20 mouse cellular contexts compared by ENCODE assay signal in the genomic region with DNA sequence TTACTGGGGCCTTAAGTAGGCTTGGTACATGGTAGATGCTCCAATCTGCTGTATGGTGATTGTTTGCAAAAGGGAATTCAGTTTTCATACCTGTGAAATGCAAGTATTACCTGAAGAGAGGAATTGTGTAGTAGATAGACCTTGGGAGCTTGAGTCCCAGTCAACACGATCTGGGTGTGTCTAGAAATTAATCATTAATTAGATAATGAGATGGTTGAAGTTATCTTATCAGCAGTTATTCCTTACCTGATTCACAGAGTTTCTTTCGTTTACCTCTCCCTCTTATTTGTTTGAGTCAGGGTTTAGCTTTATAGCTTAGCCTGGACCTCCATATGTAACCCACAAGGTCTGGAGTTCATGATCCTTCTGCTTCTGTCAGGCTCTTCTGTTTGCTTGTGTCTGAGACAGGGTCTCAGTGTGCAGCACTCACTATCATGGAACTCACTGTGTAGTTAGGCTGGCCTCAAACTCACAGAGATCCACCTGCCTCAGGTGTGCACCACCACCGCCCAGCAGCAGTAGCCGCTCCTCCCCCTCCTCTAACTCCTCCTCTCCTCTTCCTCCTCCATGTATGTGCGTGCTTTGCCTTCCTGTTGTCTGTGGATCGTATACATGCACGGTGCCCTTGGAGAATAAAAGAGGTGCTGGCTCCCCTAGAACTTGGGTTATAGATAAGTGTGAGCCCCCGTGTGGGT. TPM values are rescaled to one million over a fixed set of nuclear protein-coding genes. Genes with fewer than 3 reads are reported as not detected.
DNase-seq lines count a peak whose midpoint lies in the region; ATAC-seq and TF ChIP-seq lines count a peak whose summit lies in the region.
"Had no signal": no experiment of that assay in that cellular context is flagged by ENCODE, and none has a peak within 500 bp of the region (broad histone marks: within the 10 kb centered on the region; RNA-seq: fewer than 3 reads in every experiment).

No protein-coding gene starts in this region.

- H3K9me3 ChIP-seq in liver, embryonic 12.5 days (replicated peaks): no peaks in the 10 kb centered on the region
- no peaks in the 10 kb centered on the region for H3K9me3 ChIP-seq in stomach, embryonic 16.5 days (replicated peaks; ENCODE audit: control insufficient read depth, low read length)
- H3K9me3 ChIP-seq: embryonic facial prominence, embryonic 10.5 days; forebrain, embryonic 15.5 days; heart, embryonic 15.5 days; hindbrain, embryonic 13.5 days had no signal

- peaks cover 82% of the 10 kb centered on the region for H3K36me3 ChIP-seq in liver, embryonic 12.5 days
- peaks cover 22% of the 10 kb centered on the region; the same call in 1 of the 2 replicates for H3K36me3 ChIP-seq in stomach, embryonic 16.5 days (ENCODE audit: control insufficient read depth, insufficient read depth, low read length)

- no peak overlapping the region for H3K9ac ChIP-seq in liver, embryonic 12.5 days
- H3K9ac ChIP-seq in stomach, embryonic 16.5 days (ENCODE audit: low read length): no peak overlapping the region
- H3K9ac ChIP-seq: forebrain, embryonic 15.5 days; heart, embryonic 15.5 days; hindbrain, embryonic 13.5 days had no signal

- H3K4me3 ChIP-seq in liver, embryonic 12.5 days: no peak overlapping the region
- no peak overlapping the region for H3K4me3 ChIP-seq in stomach, embryonic 16.5 days (replicated peaks; ENCODE audit: low read length)
- no peak overlapping the region for H3K4me3 ChIP-seq in cerebellum, adult 2 months (replicated peaks; ENCODE audit: insufficient read depth, low read depth, low read length)
- H3K4me3 ChIP-seq: embryonic facial prominence, embryonic 10.5 days; forebrain, embryonic 15.5 days; heart, adult 2 months; heart, embryonic 15.5 days; hindbrain, embryonic 13.5 days had no signal

- 87% methylated on average over 8 of the region's 8 CpGs for WGBS in liver, embryonic 12.5 days (ENCODE audit: insufficient replicate concordance)
- 85% methylated on average over 8 of the region's 8 CpGs for WGBS in stomach, embryonic 16.5 days
- 96% methylated on average over 8 of the region's 8 CpGs for WGBS in cerebellum, adult 2 months

- no peaks in the 10 kb centered on the region for H3K4me1 ChIP-seq in liver, embryonic 12.5 days
- 0 out of 2 replicates have a peak, but pooled peaks cover 2% of the 10 kb centered on the region for H3K4me1 ChIP-seq in stomach, embryonic 16.5 days (ENCODE audit: control insufficient read depth, insufficient read depth, low read length)
- no peaks in the 10 kb centered on the region for H3K4me1 ChIP-seq in cerebellum, adult 2 months (ENCODE audit: control insufficient read depth, insufficient read depth, low read length)
- H3K4me1 ChIP-seq: embryonic facial prominence, embryonic 10.5 days; forebrain, embryonic 15.5 days; heart, embryonic 15.5 days; hindbrain, embryonic 13.5 days had no signal

- no peak for TF ChIP-seq POLR2A in cerebellum, adult 2 months (IDR thresholded peaks at IDR 0.05; ENCODE audit: borderline replicate concordance, insufficient read depth, low read length)

- no peak for DNase-seq in liver
- DNase-seq in cerebellum, adult 2 months: no peak
- no peak for DNase-seq in natural killer cell, adult 2 months (ENCODE audit: low spot score in 2 of 2)
- DNase-seq: adrenal gland, adult 2 months; adrenal gland, postnatal 25 days; cerebellum, adult 18-20 months; cerebellum, postnatal 10 days; heart, adult 2 months; heart, postnatal 14 days had no signal

- no peak overlapping the region for H3K4me2 ChIP-seq in liver, embryonic 12.5 days
- no peak overlapping the region for H3K4me2 ChIP-seq in stomach, embryonic 16.5 days (ENCODE audit: low read depth, low read length)
- H3K4me2 ChIP-seq: forebrain, embryonic 15.5 days; heart, embryonic 11.5 days; heart, embryonic 15.5 days; hindbrain, embryonic 13.5 days had no signal

- H3K27ac ChIP-seq in liver, embryonic 12.5 days: no peak overlapping the region
- 0 out of 2 replicates have a peak overlapping the region, but pooled peaks have one; percentile 6 for H3K27ac ChIP-seq in stomach, embryonic 16.5 days (ENCODE audit: low read length)
- no peak overlapping the region for H3K27ac ChIP-seq in cerebellum, adult 2 months (ENCODE audit: insufficient read depth, low read length)
- H3K27ac ChIP-seq: embryonic facial prominence, embryonic 10.5 days; forebrain, embryonic 15.5 days; heart, adult 2 months; heart, embryonic 15.5 days; hindbrain, embryonic 13.5 days had no signal

- H3K27me3 ChIP-seq in liver, embryonic 12.5 days (replicated peaks): no peaks in the 10 kb centered on the region
- no peaks in the 10 kb centered on the region for H3K27me3 ChIP-seq in stomach, embryonic 16.5 days (ENCODE audit: control insufficient read depth, insufficient read depth, low read length)
- no peaks in the 10 kb centered on the region for H3K27me3 ChIP-seq in cerebellum, adult 2 months (ENCODE audit: control insufficient read depth, insufficient read depth, low read length)
- H3K27me3 ChIP-seq: CH12.LX; forebrain, embryonic 15.5 days; heart, embryonic 15.5 days; hindbrain, embryonic 13.5 days; Patski had no signal

- no peak for TF ChIP-seq CTCF in cerebellum, adult 2 months (IDR thresholded peaks at IDR 0.05; ENCODE audit: borderline replicate concordance, insufficient read depth, low read depth, low read length)

- ATAC-seq in liver, embryonic 12.5 days: peak; percentile 7; the same call in 1 of the 2 replicates
- ATAC-seq in monocyte, adult 5-6 weeks (replicated peaks; ENCODE audit: insufficient number of reproducible peaks, low FRiP score, low TSS enrichment, poor library complexity, severe bottlenecking): 0 out of 2 replicates have a peak, but pooled peaks have one; percentile 31
- ATAC-seq in stomach, embryonic 16.5 days (ENCODE audit: insufficient read depth, low FRiP score): peak; percentile 26; the same call in 1 of the 2 replicates
- ATAC-seq: activated CD4-positive, CD25-positive, alpha-beta regulatory T cell, adult 4 months; forebrain, embryonic 15.5 days; Patski had no signal

RNA-seq across cellular contexts. Expression of gene Iars2, which starts 58.6 kb away (rescaled TPM):
- polyA plus RNA-seq in liver, embryonic 12.5 days (2016; fragmentation: Nextera tagmentation; extraction: Ambion mirVana): 32.7 and 34.1 TPM in 2 replicates
- total RNA-seq in monocyte, adult 5-6 weeks (2017): 24.3 to 38.5 TPM (median 29.8 TPM) in 3 replicates
- polyA plus RNA-seq in stomach, embryonic 16.5 days (2015; fragmentation: Nextera tagmentation; extraction: Ambion mirVana): 36.4 and 37.0 TPM in 2 replicates
- polyA plus RNA-seq in cerebellum, adult 2 months (2012; rRNA removed): 27.2 and 27.6 TPM in 2 replicates
